Mouse (Mus musculus): ENCODE measurements around the gene Ing4. TPM values are rescaled to one million over a fixed set of nuclear protein-coding genes. Genes with fewer than 3 reads are reported as not detected.

Gene Ing4
- polyA plus RNA-seq, 1 experiment from 2014 or later: 99.0 TPM

- H3K27me3 ChIP-seq (replicated peaks; ENCODE audit: control insufficient read depth, insufficient read depth, low read length): no peaks in the 10 kb centered on the region
- ATAC-seq (ENCODE audit: low read depth) (no peak), DNase-seq (ENCODE audit: low spot score) (peak; percentile 20)
- H3K27ac ChIP-seq (replicated peaks; ENCODE audit: low read depth, low read length): peak overlapping the region; percentile 94
- H3K4me2 ChIP-seq (ENCODE audit: low read depth, low read length): peak overlapping the region; percentile 60
- H3K4me1 ChIP-seq (ENCODE audit: control insufficient read depth, insufficient read depth, low read length): peaks cover 16% of the 10 kb centered on the region
- 61% methylated on average over 10 of the region's 10 CpGs for WGBS
- H3K9me3 ChIP-seq (ENCODE audit: control insufficient read depth, low read length): no peaks in the 10 kb centered on the region
- no peak overlapping the region for H3K4me3 ChIP-seq (ENCODE audit: low read depth, low read length)
- no peaks in the 10 kb centered on the region for H3K36me3 ChIP-seq (ENCODE audit: control insufficient read depth, insufficient read depth, low read length)
- peak overlapping the region; percentile 63; the same call in 1 of the 2 replicates for H3K9ac ChIP-seq (ENCODE audit: low read depth, low read length)
These were observed 51.0 kb downstream of the Ing4 start for GRCm38 (mm10) chr6:125090341-125091085.

DNA sequence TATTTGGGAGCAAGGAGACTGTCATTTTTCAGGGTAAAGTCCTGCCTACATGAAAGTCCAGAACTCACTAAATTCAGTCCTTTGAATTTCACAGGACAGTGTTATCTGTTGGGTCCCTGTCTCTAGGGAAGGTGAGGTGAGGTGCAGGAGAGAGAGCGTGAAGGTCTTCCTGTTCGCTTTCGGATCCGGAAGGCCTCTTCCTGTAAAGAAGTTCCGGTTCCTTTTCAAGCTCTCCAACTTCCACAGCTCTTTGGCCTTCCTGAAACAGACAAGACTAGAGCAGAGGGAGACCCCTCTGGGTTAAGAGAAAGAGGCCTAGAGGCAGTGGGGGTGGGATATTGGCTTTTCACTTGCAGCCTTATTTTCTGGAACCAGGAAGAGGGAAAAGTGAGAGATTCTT is 52.8 kb downstream of the Ing4 start:
- DNase-seq (ENCODE audit: low spot score): no peak
- Histone ChIP-seq H3K9ac (ENCODE audit: low read depth, low read length) (no peak overlapping the region), H3K36me3 (ENCODE audit: control insufficient read depth, insufficient read depth, low read length) (no peaks in the 10 kb centered on the region), H3K4me3 (ENCODE audit: low read depth, low read length) (no peak overlapping the region), H3K4me2 (ENCODE audit: low read depth, low read length) (no peak overlapping the region), H3K27me3 (replicated peaks; ENCODE audit: control insufficient read depth, insufficient read depth, low read length) (no peaks in the 10 kb centered on the region), H3K27ac (replicated peaks; ENCODE audit: low read depth, low read length) (no peak overlapping the region), H3K4me1 (ENCODE audit: control insufficient read depth, insufficient read depth, low read length) (peaks cover 16% of the 10 kb centered on the region), H3K9me3 (ENCODE audit: control insufficient read depth, low read length) (no peaks in the 10 kb centered on the region)
- no peak for ATAC-seq (ENCODE audit: low read depth)
- WGBS: 90% methylated on average over 5 of the region's 5 CpGs

DNA sequence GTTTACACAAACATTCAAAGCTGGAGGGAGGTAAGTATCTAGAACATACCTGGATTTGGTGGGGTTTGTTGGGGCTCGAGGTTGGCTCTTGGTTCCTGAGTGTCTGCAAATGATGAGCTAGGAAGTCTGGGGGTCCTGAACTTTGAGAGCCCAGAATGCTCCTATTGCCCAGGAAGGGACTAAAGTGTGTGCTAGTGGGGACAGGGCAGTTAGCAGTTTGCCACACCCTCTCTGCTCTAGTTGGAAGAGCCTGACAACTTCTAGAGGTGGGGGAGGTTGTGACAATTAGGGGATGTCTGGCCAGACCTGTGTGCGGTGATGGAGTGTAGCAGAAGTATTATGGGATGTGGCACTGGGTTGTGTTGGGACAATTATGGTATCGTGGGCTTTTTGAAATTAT is 55.3 kb downstream of the Ing4 start:
- Histone ChIP-seq H3K36me3 (ENCODE audit: control insufficient read depth, insufficient read depth, low read length) (peaks cover 14% of the 10 kb centered on the region; the same call in 1 of the 2 replicates), H3K4me3 (ENCODE audit: low read depth, low read length) (no peak overlapping the region), H3K9ac (ENCODE audit: low read depth, low read length) (no peak overlapping the region), H3K4me2 (ENCODE audit: low read depth, low read length) (no peak overlapping the region), H3K27me3 (replicated peaks; ENCODE audit: control insufficient read depth, insufficient read depth, low read length) (no peaks in the 10 kb centered on the region), H3K9me3 (ENCODE audit: control insufficient read depth, low read length) (no peaks in the 10 kb centered on the region), H3K27ac (replicated peaks; ENCODE audit: low read depth, low read length) (peak overlapping the region; percentile 94), H3K4me1 (ENCODE audit: control insufficient read depth, insufficient read depth, low read length) (peaks cover 31% of the 10 kb centered on the region)
- 61% methylated on average over 3 of the region's 3 CpGs for WGBS
- ATAC-seq (ENCODE audit: low read depth): no peak
- DNase-seq (ENCODE audit: low spot score): no peak

DNA sequence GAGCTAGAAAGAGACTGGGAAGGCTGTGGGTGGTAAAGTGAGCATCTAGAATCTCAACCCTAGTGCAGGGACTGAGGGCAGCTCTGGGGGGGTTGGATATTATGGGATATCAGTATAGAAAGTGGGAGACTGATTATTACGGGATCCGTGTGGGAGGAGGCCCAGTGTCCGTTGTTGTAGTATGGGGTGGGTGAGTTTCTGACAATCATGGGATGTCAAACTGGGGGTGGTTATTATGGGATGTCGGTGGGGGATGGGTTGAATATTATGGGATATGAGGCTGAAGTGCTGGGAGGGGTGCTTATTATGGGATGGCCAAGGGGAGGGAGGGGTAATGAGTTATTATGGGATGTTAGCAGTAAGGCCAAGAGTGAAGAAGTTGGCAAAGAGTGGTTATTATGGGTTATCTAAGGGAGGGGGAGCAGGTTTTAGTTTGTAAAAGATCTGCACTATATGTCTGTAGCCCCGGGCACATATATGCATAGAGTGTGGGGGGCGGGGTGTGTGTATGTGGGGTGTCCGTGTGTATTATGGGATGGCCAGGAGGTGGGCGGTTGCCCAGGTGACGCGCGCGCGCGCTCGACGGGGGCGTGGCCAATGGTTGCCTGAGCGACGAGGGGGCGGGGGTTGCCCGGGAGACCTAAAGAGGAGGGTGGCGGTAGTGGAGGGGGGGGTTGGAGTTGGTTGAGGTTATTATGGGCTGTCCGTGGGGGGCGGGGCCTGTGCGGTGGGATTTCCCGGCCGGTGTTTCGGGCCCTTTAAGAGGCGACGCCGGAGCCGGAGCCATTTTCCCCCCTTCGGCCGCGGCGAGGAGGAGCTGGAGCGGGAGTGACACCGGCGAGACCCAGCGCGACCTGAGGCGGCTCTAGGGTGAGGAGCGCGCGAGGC is 56.1 kb downstream of the Ing4 start, which contains the start of gene Chd4:
TSS of gene Chd4 (plus strand) at position 591 of the 888 bp plus-strand sequence.
- ATAC-seq (ENCODE audit: low read depth) (peak; percentile 63), DNase-seq (ENCODE audit: low spot score) (peak; percentile 96)
- WGBS: 7% methylated on average over 14 of the region's 45 CpGs
- Histone ChIP-seq H3K36me3 (ENCODE audit: control insufficient read depth, insufficient read depth, low read length) (peaks cover 22% of the 10 kb centered on the region), H3K4me1 (ENCODE audit: control insufficient read depth, insufficient read depth, low read length) (peaks cover 23% of the 10 kb centered on the region), H3K9me3 (ENCODE audit: control insufficient read depth, low read length) (no peaks in the 10 kb centered on the region), H3K4me3 (ENCODE audit: low read depth, low read length) (peak within 1 kb of the TSS; percentile 71), H3K4me2 (ENCODE audit: low read depth, low read length) (peak within 1 kb of the TSS; percentile 84), H3K27ac (replicated peaks; ENCODE audit: low read depth, low read length) (peak within 1 kb of the TSS; percentile 94), H3K27me3 (replicated peaks; ENCODE audit: control insufficient read depth, insufficient read depth, low read length) (no peaks in the 10 kb centered on the region), H3K9ac (ENCODE audit: low read depth, low read length) (peak within 1 kb of the TSS; percentile 88)

DNA sequence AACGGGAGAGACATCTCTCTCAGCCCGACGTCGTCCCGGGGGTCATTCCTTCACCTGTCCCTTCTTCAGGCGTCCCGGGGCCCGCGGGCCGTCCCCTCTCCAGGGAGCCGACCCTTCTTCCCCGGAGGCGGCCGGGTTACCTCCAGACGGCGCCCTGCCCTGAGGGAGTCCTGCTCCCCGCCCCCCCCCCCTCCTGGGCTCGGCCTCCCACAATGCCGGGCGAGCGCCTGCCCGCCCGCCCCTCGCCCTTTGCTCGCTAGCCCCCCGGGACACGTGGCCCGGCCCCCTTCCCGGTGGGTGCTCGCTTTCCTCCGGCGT is 56.7 kb downstream of the Ing4 start:
- Histone ChIP-seq H3K9ac (ENCODE audit: low read depth, low read length) (peak overlapping the region; percentile 88), H3K4me3 (ENCODE audit: low read depth, low read length) (peak overlapping the region; percentile 71), H3K4me1 (ENCODE audit: control insufficient read depth, insufficient read depth, low read length) (peaks cover 22% of the 10 kb centered on the region), H3K9me3 (ENCODE audit: control insufficient read depth, low read length) (no peaks in the 10 kb centered on the region), H3K27me3 (replicated peaks; ENCODE audit: control insufficient read depth, insufficient read depth, low read length) (no peaks in the 10 kb centered on the region), H3K27ac (replicated peaks; ENCODE audit: low read depth, low read length) (peak overlapping the region; percentile 94), H3K36me3 (ENCODE audit: control insufficient read depth, insufficient read depth, low read length) (peaks cover 28% of the 10 kb centered on the region), H3K4me2 (ENCODE audit: low read depth, low read length) (peak overlapping the region; percentile 84)
- 0 out of 2 replicates have a peak, but pooled peaks have one; percentile 2 for ATAC-seq (ENCODE audit: low read depth)
- DNase-seq (ENCODE audit: low spot score): no peak
- WGBS: 0% methylated on average over 12 of the region's 32 CpGs

- H3K27me3 ChIP-seq (replicated peaks; ENCODE audit: control insufficient read depth, insufficient read depth, low read length): no peaks in the 10 kb centered on the region
- peak overlapping the region; percentile 71 for H3K4me3 ChIP-seq (ENCODE audit: low read depth, low read length)
- H3K36me3 ChIP-seq (ENCODE audit: control insufficient read depth, insufficient read depth, low read length): peaks cover 33% of the 10 kb centered on the region
- H3K27ac ChIP-seq (replicated peaks; ENCODE audit: low read depth, low read length): peak overlapping the region; percentile 94
- DNase-seq (ENCODE audit: low spot score) (peak; percentile 69), ATAC-seq (ENCODE audit: low read depth) (peak; percentile 42)
- H3K4me2 ChIP-seq (ENCODE audit: low read depth, low read length): peak overlapping the region; percentile 84
- under 1% methylated on average over 26 of the region's 44 CpGs for WGBS
- no peaks in the 10 kb centered on the region for H3K9me3 ChIP-seq (ENCODE audit: control insufficient read depth, low read length)
- peak overlapping the region; percentile 88 for H3K9ac ChIP-seq (ENCODE audit: low read depth, low read length)
- peaks cover 22% of the 10 kb centered on the region for H3K4me1 ChIP-seq (ENCODE audit: control insufficient read depth, insufficient read depth, low read length)
These were observed 57.2 kb downstream of the Ing4 start for GRCm38 (mm10) chr6:125096597-125097345.

DNA sequence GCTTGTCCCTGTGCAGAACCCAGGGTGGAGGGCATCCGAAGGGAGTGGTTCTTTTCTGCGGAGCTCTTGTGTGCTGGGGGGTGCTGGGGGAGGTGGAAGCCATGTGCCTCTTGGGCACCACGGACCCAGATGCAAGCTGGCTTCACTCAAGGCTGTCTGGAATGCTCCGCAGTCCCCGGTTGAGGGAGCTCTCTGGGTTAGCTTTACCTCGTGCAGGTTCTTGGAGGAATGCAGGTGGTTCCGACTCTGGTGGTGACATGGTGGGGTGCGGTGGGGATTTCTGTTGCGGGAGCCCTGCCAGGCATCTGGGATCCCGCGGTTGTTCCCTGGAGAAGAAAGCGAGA is 57.8 kb downstream of the Ing4 start:
- H3K4me2 ChIP-seq (ENCODE audit: low read depth, low read length): peak overlapping the region; percentile 84
- WGBS: 0% methylated on average over 12 of the region's 12 CpGs
- no peaks in the 10 kb centered on the region for H3K27me3 ChIP-seq (replicated peaks; ENCODE audit: control insufficient read depth, insufficient read depth, low read length)
- H3K4me3 ChIP-seq (ENCODE audit: low read depth, low read length): peak overlapping the region; percentile 71
- H3K36me3 ChIP-seq (ENCODE audit: control insufficient read depth, insufficient read depth, low read length): peaks cover 39% of the 10 kb centered on the region
- DNase-seq (ENCODE audit: low spot score): peak; percentile 40
- peak overlapping the region; percentile 94 for H3K27ac ChIP-seq (replicated peaks; ENCODE audit: low read depth, low read length)
- H3K9ac ChIP-seq (ENCODE audit: low read depth, low read length): peak overlapping the region; percentile 88
- peak; percentile 7 for ATAC-seq (ENCODE audit: low read depth)
- H3K9me3 ChIP-seq (ENCODE audit: control insufficient read depth, low read length): no peaks in the 10 kb centered on the region
- H3K4me1 ChIP-seq (ENCODE audit: control insufficient read depth, insufficient read depth, low read length): peaks cover 22% of the 10 kb centered on the region

- DNase-seq (ENCODE audit: low spot score) (no peak), ATAC-seq (ENCODE audit: low read depth) (no peak)
- WGBS: 48% methylated on average over 8 of the region's 8 CpGs
- Histone ChIP-seq H3K4me3 (ENCODE audit: low read depth, low read length) (peak overlapping the region; percentile 71), H3K27ac (replicated peaks; ENCODE audit: low read depth, low read length) (no peak overlapping the region), H3K4me1 (ENCODE audit: control insufficient read depth, insufficient read depth, low read length) (peaks cover 22% of the 10 kb centered on the region), H3K4me2 (ENCODE audit: low read depth, low read length) (peak overlapping the region; percentile 84), H3K9ac (ENCODE audit: low read depth, low read length) (peak overlapping the region; percentile 88), H3K36me3 (ENCODE audit: control insufficient read depth, insufficient read depth, low read length) (peaks cover 45% of the 10 kb centered on the region), H3K27me3 (replicated peaks; ENCODE audit: control insufficient read depth, insufficient read depth, low read length) (no peaks in the 10 kb centered on the region), H3K9me3 (ENCODE audit: control insufficient read depth, low read length) (no peaks in the 10 kb centered on the region)
These were observed 58.4 kb downstream of the Ing4 start for GRCm38 (mm10) chr6:125097951-125098350.

Data from embryonic facial prominence, embryonic 14.5 days (tissue).